Mouse (Mus musculus): ENCODE measurements at regions not wholly inside any gene's neighbourhood (a gene's known extent, or its start where the extent isn't known, plus 50 kb on each side); places are given as distances from the start of the nearest gene placed in this dataset.

- no peak for TF ChIP-seq CTCF (IDR thresholded peaks at IDR 0.05; ENCODE audit: control insufficient read depth, insufficient read depth, low read length)
- peak; percentile 36; the same call in 1 of the 2 replicates for TF ChIP-seq POLR2A (IDR thresholded peaks at IDR 0.05; ENCODE audit: borderline replicate concordance, control insufficient read depth, low read depth, low read length)
These were observed 136.3 kb downstream of the 2410131K14Rik start for GRCm38 (mm10) chr5:118381294-118381675.

Measured in bone marrow, adult 2 months (tissue).